Mouse (Mus musculus) liver, embryonic 12.5 days (tissue): ENCODE results near the gene Igfbp7. TPM values are rescaled to one million over a fixed set of nuclear protein-coding genes. Genes with fewer than 3 reads are reported as not detected.
A peak's percentile ranks its signal among the peaks of the same experiment; 100 is the strongest.
"Not testable (repeated sequence)": the region's sequence is repeated elsewhere in the genome, so short reads cannot be mapped to it uniquely, and the experiment has no call there.

Source experiments
- ATAC-seq: fragments of 200-750 bp; cut with Nextera tagmentation; 2 replicates; pipeline ENCODE4 v1.8.0; 2017; ENCODE audit warnings: moderate number of reproducible peaks, mild to moderate bottlenecking, moderate library complexity
- H3K27ac ChIP-seq: fragments of 300-500 bp; sonication (generic); 2 replicates; pipeline ENCODE4 v1.5.1; 2016; ENCODE audit warnings: mild to moderate bottlenecking
- H3K27me3 ChIP-seq: fragments of 300-500 bp; sonication (generic); replicated peaks from 2 replicates; pipeline ENCODE4 v1.6.1; 2016; ENCODE audit warnings: mild to moderate bottlenecking, moderate library complexity
- H3K36me3 ChIP-seq: fragments of 300-500 bp; sonication (generic); 2 replicates; pipeline ENCODE4 v1.6.1; 2016; ENCODE audit warnings: mild to moderate bottlenecking, moderate library complexity
- H3K4me1 ChIP-seq: fragments of 300-500 bp; sonication (generic); 2 replicates; pipeline ENCODE4 v1.6.1; 2016
- H3K4me2 ChIP-seq: fragments of 300-500 bp; sonication (generic); 2 replicates; pipeline ENCODE4 v1.6.1; 2016; ENCODE audit warnings: mild to moderate bottlenecking, moderate library complexity
- H3K4me3 ChIP-seq: fragments of 300-500 bp; sonication (generic); 2 replicates; pipeline ENCODE4 v1.5.1; 2016; ENCODE audit warnings: mild to moderate bottlenecking, moderate library complexity
- H3K9ac ChIP-seq: fragments of 300-500 bp; sonication (generic); 2 replicates; pipeline ENCODE4 v1.6.1; 2016; ENCODE audit warnings: mild to moderate bottlenecking, moderate library complexity
- H3K9me3 ChIP-seq: fragments of 300-500 bp; sonication (generic); replicated peaks from 2 replicates; pipeline ENCODE4 v1.6.1; 2016; ENCODE audit warnings: mild to moderate bottlenecking, moderate library complexity
- WGBS: fragments of 180-500 bp; shearing (Covaris S2); methylation state at CpG from one replicate; pipeline ENCODE4 v1.1.7; 2016; ENCODE audit not compliant: insufficient replicate concordance; 5-methylcytosine and 5-hydroxymethylcytosine counted together
- polyA plus RNA-seq: library from polyadenylated mRNA; unstranded; fragments of >200 nt; fragmentation: Nextera tagmentation; extraction: Ambion mirVana; gene quantifications from 2 replicates; pipeline ENCODE4 v1.2.1, GENCODE M21; 2016

Gene Igfbp7
- polyA plus RNA-seq, 1 experiment from 2014 or later = 13.4 TPM

DNA sequence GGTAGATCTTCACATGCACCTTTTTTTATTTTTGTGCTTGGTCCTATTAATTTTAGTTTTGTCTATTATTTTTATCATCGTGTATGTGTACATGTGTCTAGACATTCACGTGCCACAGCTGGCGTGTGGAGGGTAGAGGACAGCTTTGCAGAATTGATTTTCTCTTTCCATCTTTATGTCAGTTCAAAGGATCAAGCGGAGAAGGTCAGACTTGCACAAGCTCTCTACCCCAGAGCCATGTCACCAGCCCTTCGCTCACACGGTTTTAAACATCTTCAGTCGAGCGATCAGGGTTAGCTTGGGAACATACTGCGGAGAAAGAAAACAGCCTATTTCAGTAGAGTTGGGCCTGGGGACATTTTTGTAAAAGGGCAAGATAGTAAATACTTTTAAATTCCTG is 23.2 kb upstream of the Igfbp7 start:
- no peak overlapping the region for H3K27ac ChIP-seq
- no peak overlapping the region for H3K9ac ChIP-seq
- H3K4me2 ChIP-seq = no peak overlapping the region
- WGBS = 73% methylated on average over 9 of the region's 9 CpGs
- no peaks in the 10 kb centered on the region for H3K4me1 ChIP-seq
- ATAC-seq = no peak
- H3K4me3 ChIP-seq = no peak overlapping the region
- no peaks in the 10 kb centered on the region for H3K27me3 ChIP-seq
- H3K9me3 ChIP-seq = no peaks in the 10 kb centered on the region
- H3K36me3 ChIP-seq = no peaks in the 10 kb centered on the region

DNA sequence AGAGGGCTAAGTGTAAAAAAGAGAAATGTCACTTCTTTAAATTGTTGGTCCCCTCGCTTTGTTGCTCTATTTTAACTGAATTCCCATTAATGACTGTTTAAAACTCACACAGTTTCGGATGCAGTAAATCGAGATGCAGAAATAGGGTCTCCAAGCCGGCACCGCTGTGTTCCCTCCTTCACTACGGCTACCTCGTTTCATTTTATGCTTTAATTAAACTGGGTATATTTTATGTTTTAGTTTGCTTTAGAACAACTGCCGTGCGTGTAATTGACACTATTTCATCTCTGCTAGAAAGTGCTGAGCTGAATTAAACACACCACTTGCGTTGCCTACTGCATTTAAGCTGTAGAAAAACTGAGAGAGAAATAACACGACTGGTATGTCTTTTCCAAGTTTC is 22.6 kb upstream of the Igfbp7 start:
- Histone ChIP-seq H3K36me3 (no peaks in the 10 kb centered on the region), H3K9ac (no peak overlapping the region), H3K4me2 (no peak overlapping the region), H3K27ac (no peak overlapping the region), H3K4me3 (no peak overlapping the region), H3K27me3 (no peaks in the 10 kb centered on the region), H3K9me3 (no peaks in the 10 kb centered on the region), H3K4me1 (no peaks in the 10 kb centered on the region)
- 72% methylated on average over 11 of the region's 11 CpGs for WGBS
- no peak for ATAC-seq

DNA sequence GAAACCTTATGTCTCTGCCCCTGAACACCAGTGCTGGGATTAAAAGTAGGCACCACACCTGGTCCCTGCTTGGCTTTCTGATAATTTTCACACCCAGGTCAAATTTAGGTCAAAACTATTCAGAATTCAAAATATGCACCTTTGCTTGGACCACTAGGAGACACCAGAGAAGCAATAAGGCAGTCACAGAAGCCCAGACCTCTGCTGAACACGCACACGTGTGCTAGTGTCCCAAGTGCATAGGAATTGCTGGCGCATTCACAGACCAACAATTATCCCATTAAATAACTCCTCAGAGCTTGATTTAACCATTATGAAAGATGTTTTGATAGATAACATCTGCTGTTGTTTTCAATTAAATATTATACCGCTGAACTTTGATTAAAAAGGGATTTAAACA is 22.2 kb upstream of the Igfbp7 start:
- Histone ChIP-seq H3K27ac (no peak overlapping the region), H3K4me1 (no peaks in the 10 kb centered on the region), H3K36me3 (no peaks in the 10 kb centered on the region), H3K27me3 (no peaks in the 10 kb centered on the region), H3K4me2 (no peak overlapping the region), H3K9me3 (no peaks in the 10 kb centered on the region), H3K4me3 (no peak overlapping the region), H3K9ac (no peak overlapping the region)
- 80% methylated on average over 4 of the region's 4 CpGs for WGBS
- ATAC-seq = no peak

DNA sequence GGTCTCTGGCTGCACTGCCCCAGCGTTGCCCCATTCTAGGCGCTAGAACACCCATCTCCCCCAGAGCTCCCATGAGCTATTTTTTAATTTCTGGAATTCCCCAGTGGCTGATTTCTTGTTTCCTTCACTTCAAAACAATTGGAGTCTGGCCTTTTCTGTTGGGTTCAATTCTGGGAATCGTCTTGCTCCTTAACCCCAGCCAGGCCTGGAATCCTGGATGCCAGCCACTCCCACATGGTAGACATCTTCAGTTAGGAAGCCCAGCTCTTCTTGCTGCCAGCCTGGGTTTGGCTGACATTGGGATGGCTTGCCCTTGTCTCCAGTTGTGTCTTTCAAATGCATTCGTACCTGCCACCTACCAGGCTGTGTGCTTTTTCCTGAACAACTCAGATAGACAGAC is 20.7 kb upstream of the Igfbp7 start:
- H3K27ac ChIP-seq = no peak overlapping the region
- 73% methylated on average over 4 of the region's 4 CpGs for WGBS
- no peak overlapping the region for H3K4me3 ChIP-seq
- no peaks in the 10 kb centered on the region for H3K9me3 ChIP-seq
- H3K36me3 ChIP-seq = no peaks in the 10 kb centered on the region
- no peaks in the 10 kb centered on the region for H3K27me3 ChIP-seq
- ATAC-seq = no peak
- H3K4me2 ChIP-seq = no peak overlapping the region
- no peak overlapping the region for H3K9ac ChIP-seq
- H3K4me1 ChIP-seq = no peaks in the 10 kb centered on the region

DNA sequence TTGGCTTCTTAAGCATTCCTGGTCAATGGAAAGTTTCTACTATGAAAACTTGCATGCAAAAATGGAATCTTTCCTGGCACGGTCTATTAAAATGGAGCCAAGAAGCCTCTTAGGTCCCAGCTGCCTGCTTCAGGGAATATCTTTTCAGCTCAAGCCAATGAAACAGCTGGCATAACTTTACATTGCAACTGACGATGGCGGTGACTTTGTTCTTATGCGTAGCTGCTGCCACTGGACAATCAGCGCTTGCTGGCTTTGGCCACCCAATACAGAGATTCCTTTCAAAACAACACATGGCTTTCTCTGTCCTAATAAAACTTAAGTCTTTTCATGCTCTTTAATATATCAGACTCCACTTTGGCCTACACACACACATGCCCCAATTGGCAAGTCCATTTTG is 20.1 kb upstream of the Igfbp7 start:
- WGBS = 84% methylated on average over 5 of the region's 5 CpGs
- no peaks in the 10 kb centered on the region for H3K4me1 ChIP-seq
- H3K9ac ChIP-seq = no peak overlapping the region
- no peak overlapping the region for H3K4me3 ChIP-seq
- no peak for ATAC-seq
- H3K36me3 ChIP-seq = no peaks in the 10 kb centered on the region
- H3K27me3 ChIP-seq = no peaks in the 10 kb centered on the region
- no peak overlapping the region for H3K27ac ChIP-seq
- no peaks in the 10 kb centered on the region for H3K9me3 ChIP-seq
- H3K4me2 ChIP-seq = no peak overlapping the region

DNA sequence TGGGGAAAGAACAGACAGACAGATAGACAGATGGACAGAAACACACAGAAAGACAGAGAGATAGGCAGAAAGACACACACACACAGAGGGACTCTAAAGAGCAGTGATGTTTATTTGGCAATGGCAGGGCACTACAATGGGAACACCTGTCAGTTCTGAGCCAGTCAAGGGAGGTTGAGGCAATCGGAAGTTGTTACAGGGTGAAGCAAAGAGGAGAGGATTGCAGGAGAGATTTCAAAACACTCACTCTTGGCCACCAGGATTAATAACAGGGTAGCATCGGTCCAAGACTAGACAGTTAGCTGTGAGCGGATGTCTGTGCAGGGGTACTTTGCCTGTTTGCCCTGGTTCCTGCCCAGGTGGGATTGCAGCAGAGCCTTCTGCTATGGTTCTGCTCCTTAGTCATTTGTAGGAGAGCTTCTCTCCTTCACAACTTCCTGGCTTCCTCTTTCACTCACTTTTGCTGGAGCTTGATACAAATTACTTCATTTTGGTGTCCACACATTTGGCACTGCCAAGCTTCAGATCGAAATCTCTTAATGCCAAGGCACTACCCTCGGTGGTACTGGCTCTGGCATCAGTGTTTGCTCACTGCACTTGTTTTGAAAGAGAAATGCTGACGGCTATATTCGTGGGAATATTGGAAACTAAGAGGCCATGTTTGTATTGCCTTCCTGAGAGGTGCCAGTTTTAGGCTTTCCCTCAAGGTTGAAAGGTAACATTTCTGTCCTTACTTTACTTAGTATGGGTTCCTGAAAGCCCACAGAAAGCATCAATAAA is 18.1 kb upstream of the Igfbp7 start:
- 51% methylated on average over 7 of the region's 7 CpGs for WGBS
- no peak for ATAC-seq
- H3K4me2 ChIP-seq = no peak overlapping the region
- no peaks in the 10 kb centered on the region for H3K27me3 ChIP-seq
- no peaks in the 10 kb centered on the region for H3K36me3 ChIP-seq
- H3K9ac ChIP-seq = no peak overlapping the region
- no peak overlapping the region for H3K27ac ChIP-seq
- no peaks in the 10 kb centered on the region for H3K9me3 ChIP-seq
- no peak overlapping the region for H3K4me3 ChIP-seq
- no peaks in the 10 kb centered on the region for H3K4me1 ChIP-seq

DNA sequence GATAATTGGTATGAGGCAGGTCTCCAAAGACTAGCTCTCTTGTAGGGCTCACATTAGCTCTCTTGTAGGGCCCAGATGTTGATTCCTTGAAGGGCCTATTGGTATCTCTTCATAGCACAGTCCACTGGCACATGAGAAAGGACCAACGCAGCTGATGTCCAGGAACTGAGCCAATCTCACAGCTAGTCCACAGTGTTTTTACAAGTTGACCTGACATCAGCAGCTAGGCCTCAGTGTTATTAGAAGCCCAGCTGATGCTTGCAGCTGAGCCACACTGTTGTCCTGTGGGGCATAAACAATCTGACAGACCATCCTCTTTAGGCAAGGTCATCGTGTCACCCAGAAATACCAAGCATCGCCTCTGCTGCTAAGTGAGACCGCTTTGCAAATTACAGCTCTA is 11.7 kb upstream of the Igfbp7 start:
- H3K9me3 ChIP-seq, H3K27me3 ChIP-seq, H3K27ac ChIP-seq, H3K4me1 ChIP-seq, H3K36me3 ChIP-seq, H3K9ac ChIP-seq, ATAC-seq, H3K4me2 ChIP-seq, H3K4me3 ChIP-seq: not testable (repeated sequence)
- WGBS = 58% methylated on average over 4 of the region's 4 CpGs

DNA sequence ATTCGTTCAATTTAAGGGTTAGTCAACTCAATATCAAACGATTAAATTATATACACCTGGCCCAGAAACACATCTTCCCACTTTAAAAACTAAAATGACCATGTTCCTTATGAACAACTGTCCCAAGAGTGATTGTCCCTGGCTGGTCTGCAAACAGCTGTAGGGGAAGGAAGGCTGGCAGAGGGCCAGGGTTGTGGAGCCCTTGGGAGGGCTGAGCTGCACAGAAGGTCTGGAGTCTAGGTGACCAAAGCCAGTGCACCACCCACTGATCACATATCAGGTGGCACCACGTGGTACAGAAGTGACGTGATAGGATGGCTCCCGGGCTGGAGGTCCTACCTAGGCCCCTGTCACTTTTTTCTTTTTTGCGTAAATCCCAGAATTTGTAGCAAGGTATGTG is 8.2 kb upstream of the Igfbp7 start:
- no peak overlapping the region for H3K4me3 ChIP-seq
- no peak overlapping the region for H3K27ac ChIP-seq
- no peaks in the 10 kb centered on the region for H3K4me1 ChIP-seq
- H3K36me3 ChIP-seq = no peaks in the 10 kb centered on the region
- WGBS = 64% methylated on average over 6 of the region's 6 CpGs
- H3K9ac ChIP-seq = no peak overlapping the region
- no peaks in the 10 kb centered on the region for H3K9me3 ChIP-seq
- no peak overlapping the region for H3K4me2 ChIP-seq
- H3K27me3 ChIP-seq = no peaks in the 10 kb centered on the region
- no peak for ATAC-seq

DNA sequence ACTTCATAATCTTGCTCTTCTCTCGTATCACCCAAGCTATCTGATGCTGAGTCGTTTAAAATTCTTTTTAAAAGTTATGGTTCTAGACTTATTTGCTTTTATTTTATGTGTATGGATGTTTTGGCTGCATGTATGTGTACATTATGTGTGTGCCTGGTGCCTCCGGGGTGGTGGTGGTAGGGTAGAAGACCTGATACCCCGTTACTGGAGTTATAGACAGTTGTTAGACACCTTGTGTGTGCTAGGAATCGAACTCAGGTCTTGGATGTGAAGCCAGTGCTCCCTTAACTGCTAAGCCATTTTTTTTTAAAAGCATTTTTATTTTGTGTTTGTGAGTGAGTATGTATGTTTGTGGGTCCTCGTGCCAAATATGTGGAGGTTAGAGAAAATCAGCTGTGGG is 689 bp upstream of the Igfbp7 start:
- 69% methylated on average over 6 of the region's 6 CpGs for WGBS
- H3K9ac ChIP-seq = no peak overlapping the region
- H3K4me1 ChIP-seq = peaks cover 9% of the 10 kb centered on the region
- H3K4me2 ChIP-seq = no peak overlapping the region
- no peaks in the 10 kb centered on the region for H3K9me3 ChIP-seq
- no peak overlapping the region for H3K27ac ChIP-seq
- peaks cover 39% of the 10 kb centered on the region for H3K27me3 ChIP-seq
- ATAC-seq = no peak
- no peak overlapping the region for H3K4me3 ChIP-seq
- H3K36me3 ChIP-seq = no peaks in the 10 kb centered on the region

DNA sequence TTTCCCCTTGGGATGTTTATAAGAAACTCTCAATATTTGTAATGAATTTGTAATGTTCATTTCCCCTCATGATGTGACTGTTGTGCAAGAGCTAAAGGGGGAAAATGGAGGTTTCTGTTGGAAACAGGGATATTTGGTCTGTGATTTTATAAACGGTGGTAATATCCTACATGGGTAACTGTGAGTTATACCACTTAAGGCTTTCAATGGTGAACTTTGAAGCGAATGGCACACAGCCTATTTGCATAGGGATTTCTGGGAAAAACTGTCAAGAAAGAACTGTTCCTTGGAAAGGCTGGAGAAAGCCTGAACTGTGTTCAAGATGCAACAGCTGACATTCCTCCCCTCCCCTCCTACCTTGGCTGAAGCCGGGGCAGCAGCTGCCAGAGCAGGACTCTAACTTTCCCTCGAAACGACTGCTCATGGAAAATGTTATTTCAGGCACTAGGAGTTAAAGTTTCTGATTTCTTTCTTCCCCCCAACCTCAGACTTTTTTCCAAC is 1.4 kb downstream of the Igfbp7 start:
- Histone ChIP-seq H3K4me1 (peaks cover 9% of the 10 kb centered on the region), H3K4me2 (peak overlapping the region; percentile 73; the same call in 1 of the 2 replicates), H3K36me3 (no peaks in the 10 kb centered on the region), H3K9me3 (no peaks in the 10 kb centered on the region), H3K9ac (no peak overlapping the region), H3K27ac (no peak overlapping the region), H3K27me3 (peaks cover 39% of the 10 kb centered on the region), H3K4me3 (no peak overlapping the region)
- WGBS = 51% methylated on average over 5 of the region's 5 CpGs
- no peak for ATAC-seq

DNA sequence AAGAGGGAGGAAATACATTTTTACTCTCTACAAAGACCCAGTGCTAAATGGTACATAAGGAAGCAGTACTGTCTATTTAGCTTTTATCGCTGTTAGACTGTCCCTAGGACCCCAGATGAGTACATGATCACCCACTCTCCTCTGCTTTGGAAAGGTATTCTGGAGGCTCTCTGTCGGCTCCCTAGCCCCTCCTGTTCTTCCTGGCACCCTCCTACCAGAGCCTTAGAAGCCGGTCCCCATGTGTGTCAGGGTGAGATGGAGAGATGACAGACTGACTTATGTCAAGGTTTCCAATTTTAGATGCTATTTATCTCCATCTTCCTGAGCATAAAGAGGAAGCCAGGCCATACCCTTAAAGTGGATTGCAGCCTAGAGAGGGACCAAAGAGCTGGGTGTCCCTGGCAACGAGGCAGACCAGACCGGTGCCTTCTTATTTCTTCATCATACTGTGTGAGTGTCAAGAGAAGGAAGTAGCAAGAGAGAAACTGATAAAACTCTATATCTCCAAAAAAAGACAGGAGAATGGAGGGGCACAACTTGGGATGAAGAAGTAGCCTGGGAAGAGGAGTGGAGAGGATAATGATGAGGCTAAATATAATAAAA is 2.3 kb downstream of the Igfbp7 start:
- no peak overlapping the region for H3K4me3 ChIP-seq
- no peak overlapping the region for H3K27ac ChIP-seq
- H3K27me3 ChIP-seq = peaks cover 39% of the 10 kb centered on the region
- 27% methylated on average over 5 of the region's 5 CpGs for WGBS
- H3K36me3 ChIP-seq = no peaks in the 10 kb centered on the region
- H3K4me1 ChIP-seq = peaks cover 9% of the 10 kb centered on the region
- no peak overlapping the region for H3K4me2 ChIP-seq
- ATAC-seq = no peak
- no peak overlapping the region for H3K9ac ChIP-seq
- no peaks in the 10 kb centered on the region for H3K9me3 ChIP-seq

DNA sequence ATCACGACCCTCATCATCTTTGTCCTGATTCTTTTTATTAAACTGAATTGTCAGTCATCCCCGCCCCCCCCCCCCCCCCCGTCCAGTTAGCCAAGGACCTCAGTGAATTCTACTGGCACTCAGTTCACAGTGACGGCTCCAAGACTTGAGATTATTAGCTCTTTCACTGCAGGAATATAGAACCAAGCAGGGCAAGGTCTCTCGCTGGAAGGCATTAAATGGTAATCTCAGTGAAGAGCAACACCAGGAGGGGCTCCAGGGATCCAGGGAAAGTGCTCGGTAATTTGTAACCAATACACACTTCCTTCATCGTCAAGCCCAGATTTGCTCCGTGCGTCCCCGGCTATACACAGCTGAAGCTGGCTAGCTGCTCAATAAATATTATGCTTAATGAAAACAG is 2.9 kb downstream of the Igfbp7 start:
- Histone ChIP-seq H3K27me3 (peaks cover 39% of the 10 kb centered on the region), H3K9ac (no peak overlapping the region), H3K4me1 (peaks cover 9% of the 10 kb centered on the region), H3K27ac (no peak overlapping the region), H3K9me3 (no peaks in the 10 kb centered on the region), H3K36me3 (no peaks in the 10 kb centered on the region), H3K4me3 (no peak overlapping the region), H3K4me2 (no peak overlapping the region)
- WGBS = 64% methylated on average over 10 of the region's 10 CpGs
- no peak for ATAC-seq
